Mouse (Mus musculus): Measurements from ENCODE around the gene Gm49387. TPM values are rescaled to one million over a fixed set of nuclear protein-coding genes. Genes with fewer than 3 reads are reported as not detected.
A peak's percentile ranks its signal among the peaks of the same experiment; 100 is the strongest.

The Gm49387 gene
- polyA plus RNA-seq, 1 experiment from 2014 or later: 0.84 TPM

GRCm38 (mm10) chr14:31658126-31658680 lies 17.5 kb upstream of the Gm49387 start:
- ATAC-seq (ENCODE audit: low read depth) (no peak), DNase-seq (ENCODE audit: low spot score) (no peak)
- no peak overlapping the region for H3K9ac ChIP-seq (ENCODE audit: low read depth, low read length)
- H3K4me2 ChIP-seq (ENCODE audit: low read depth, low read length): no peak overlapping the region
- H3K27ac ChIP-seq (replicated peaks; ENCODE audit: low read depth, low read length): no peak overlapping the region
- no peaks in the 10 kb centered on the region for H3K9me3 ChIP-seq (ENCODE audit: control insufficient read depth, low read length)
- H3K36me3 ChIP-seq (ENCODE audit: control insufficient read depth, insufficient read depth, low read length): no peaks in the 10 kb centered on the region
- H3K4me1 ChIP-seq (ENCODE audit: control insufficient read depth, insufficient read depth, low read length): peaks cover 57% of the 10 kb centered on the region
- no peak overlapping the region for H3K4me3 ChIP-seq (ENCODE audit: low read depth, low read length)
- 78% methylated on average over 8 of the region's 8 CpGs for WGBS
- no peaks in the 10 kb centered on the region for H3K27me3 ChIP-seq (replicated peaks; ENCODE audit: control insufficient read depth, insufficient read depth, low read length)

- H3K9me3 ChIP-seq (ENCODE audit: control insufficient read depth, low read length): no peaks in the 10 kb centered on the region
- H3K4me1 ChIP-seq (ENCODE audit: control insufficient read depth, insufficient read depth, low read length): peaks cover 46% of the 10 kb centered on the region
- ATAC-seq (ENCODE audit: low read depth) (no peak), DNase-seq (ENCODE audit: low spot score) (peak; percentile 81)
- no peaks in the 10 kb centered on the region for H3K36me3 ChIP-seq (ENCODE audit: control insufficient read depth, insufficient read depth, low read length)
- WGBS: 30% methylated on average over 5 of the region's 5 CpGs
- no peaks in the 10 kb centered on the region for H3K27me3 ChIP-seq (replicated peaks; ENCODE audit: control insufficient read depth, insufficient read depth, low read length)
- H3K4me3 ChIP-seq (ENCODE audit: low read depth, low read length): no peak overlapping the region
- no peak overlapping the region for H3K27ac ChIP-seq (replicated peaks; ENCODE audit: low read depth, low read length)
- no peak overlapping the region for H3K9ac ChIP-seq (ENCODE audit: low read depth, low read length)
- no peak overlapping the region for H3K4me2 ChIP-seq (ENCODE audit: low read depth, low read length)
Measured at GRCm38 (mm10) chr14:31656857-31657645, 16.4 kb upstream of the Gm49387 start.

GRCm38 (mm10) chr14:31656386-31656785 lies 15.7 kb upstream of the Gm49387 start:
- 76% methylated on average over 7 of the region's 7 CpGs for WGBS
- H3K4me1 ChIP-seq (ENCODE audit: control insufficient read depth, insufficient read depth, low read length): peaks cover 42% of the 10 kb centered on the region
- H3K9me3 ChIP-seq (ENCODE audit: control insufficient read depth, low read length): no peaks in the 10 kb centered on the region
- no peaks in the 10 kb centered on the region for H3K36me3 ChIP-seq (ENCODE audit: control insufficient read depth, insufficient read depth, low read length)
- no peak overlapping the region for H3K4me2 ChIP-seq (ENCODE audit: low read depth, low read length)
- no peak overlapping the region for H3K4me3 ChIP-seq (ENCODE audit: low read depth, low read length)
- ATAC-seq (ENCODE audit: low read depth) (no peak), DNase-seq (ENCODE audit: low spot score) (no peak)
- H3K9ac ChIP-seq (ENCODE audit: low read depth, low read length): no peak overlapping the region
- H3K27me3 ChIP-seq (replicated peaks; ENCODE audit: control insufficient read depth, insufficient read depth, low read length): no peaks in the 10 kb centered on the region
- H3K27ac ChIP-seq (replicated peaks; ENCODE audit: low read depth, low read length): no peak overlapping the region

GRCm38 (mm10) chr14:31655406-31655805 lies 14.7 kb upstream of the Gm49387 start:
- H3K9me3 ChIP-seq (ENCODE audit: control insufficient read depth, low read length): no peaks in the 10 kb centered on the region
- WGBS: 88% methylated on average over 14 of the region's 14 CpGs
- H3K36me3 ChIP-seq (ENCODE audit: control insufficient read depth, insufficient read depth, low read length): no peaks in the 10 kb centered on the region
- H3K4me3 ChIP-seq (ENCODE audit: low read depth, low read length): no peak overlapping the region
- no peak overlapping the region for H3K27ac ChIP-seq (replicated peaks; ENCODE audit: low read depth, low read length)
- H3K4me1 ChIP-seq (ENCODE audit: control insufficient read depth, insufficient read depth, low read length): peaks cover 32% of the 10 kb centered on the region
- DNase-seq (ENCODE audit: low spot score) (no peak), ATAC-seq (ENCODE audit: low read depth) (no peak)
- H3K9ac ChIP-seq (ENCODE audit: low read depth, low read length): no peak overlapping the region
- H3K27me3 ChIP-seq (replicated peaks; ENCODE audit: control insufficient read depth, insufficient read depth, low read length): no peaks in the 10 kb centered on the region
- no peak overlapping the region for H3K4me2 ChIP-seq (ENCODE audit: low read depth, low read length)

GRCm38 (mm10) chr14:31654816-31655215 lies 14.1 kb upstream of the Gm49387 start:
- Histone ChIP-seq H3K9me3 (ENCODE audit: control insufficient read depth, low read length) (no peaks in the 10 kb centered on the region), H3K9ac (ENCODE audit: low read depth, low read length) (no peak overlapping the region), H3K36me3 (ENCODE audit: control insufficient read depth, insufficient read depth, low read length) (no peaks in the 10 kb centered on the region), H3K4me1 (ENCODE audit: control insufficient read depth, insufficient read depth, low read length) (peaks cover 26% of the 10 kb centered on the region), H3K27me3 (replicated peaks; ENCODE audit: control insufficient read depth, insufficient read depth, low read length) (no peaks in the 10 kb centered on the region), H3K27ac (replicated peaks; ENCODE audit: low read depth, low read length) (no peak overlapping the region), H3K4me3 (ENCODE audit: low read depth, low read length) (no peak overlapping the region), H3K4me2 (ENCODE audit: low read depth, low read length) (no peak overlapping the region)
- 94% methylated on average over 5 of the region's 5 CpGs for WGBS
- ATAC-seq (ENCODE audit: low read depth): no peak
- no peak for DNase-seq (ENCODE audit: low spot score)

GRCm38 (mm10) chr14:31653101-31653875 lies 12.6 kb upstream of the Gm49387 start:
- Histone ChIP-seq H3K27ac (replicated peaks; ENCODE audit: low read depth, low read length) (no peak overlapping the region), H3K4me3 (ENCODE audit: low read depth, low read length) (no peak overlapping the region), H3K4me2 (ENCODE audit: low read depth, low read length) (no peak overlapping the region), H3K4me1 (ENCODE audit: control insufficient read depth, insufficient read depth, low read length) (peaks cover 13% of the 10 kb centered on the region), H3K27me3 (replicated peaks; ENCODE audit: control insufficient read depth, insufficient read depth, low read length) (no peaks in the 10 kb centered on the region), H3K9me3 (ENCODE audit: control insufficient read depth, low read length) (no peaks in the 10 kb centered on the region), H3K36me3 (ENCODE audit: control insufficient read depth, insufficient read depth, low read length) (no peaks in the 10 kb centered on the region), H3K9ac (ENCODE audit: low read depth, low read length) (no peak overlapping the region)
- DNase-seq (ENCODE audit: low spot score) (no peak), ATAC-seq (ENCODE audit: low read depth) (no peak)
- 81% methylated on average over 14 of the region's 14 CpGs for WGBS

GRCm38 (mm10) chr14:31652624-31653023 lies 11.9 kb upstream of the Gm49387 start:
- 72% methylated on average over 1 of the region's 1 CpGs for WGBS
- Histone ChIP-seq H3K27ac (replicated peaks; ENCODE audit: low read depth, low read length) (no peak overlapping the region), H3K4me1 (ENCODE audit: control insufficient read depth, insufficient read depth, low read length) (peaks cover 8% of the 10 kb centered on the region; the same call in 1 of the 2 replicates), H3K36me3 (ENCODE audit: control insufficient read depth, insufficient read depth, low read length) (no peaks in the 10 kb centered on the region), H3K9ac (ENCODE audit: low read depth, low read length) (no peak overlapping the region), H3K9me3 (ENCODE audit: control insufficient read depth, low read length) (no peaks in the 10 kb centered on the region), H3K27me3 (replicated peaks; ENCODE audit: control insufficient read depth, insufficient read depth, low read length) (no peaks in the 10 kb centered on the region), H3K4me3 (ENCODE audit: low read depth, low read length) (no peak overlapping the region), H3K4me2 (ENCODE audit: low read depth, low read length) (no peak overlapping the region)
- no peak for DNase-seq (ENCODE audit: low spot score)
- ATAC-seq (ENCODE audit: low read depth): no peak

- no peaks in the 10 kb centered on the region for H3K36me3 ChIP-seq (ENCODE audit: control insufficient read depth, insufficient read depth, low read length)
- no peak overlapping the region for H3K27ac ChIP-seq (replicated peaks; ENCODE audit: low read depth, low read length)
- no peak overlapping the region for H3K4me2 ChIP-seq (ENCODE audit: low read depth, low read length)
Measured at GRCm38 (mm10) chr14:31652106-31652505, 11.4 kb upstream of the Gm49387 start.

More at GRCm38 (mm10) chr14:31652106-31652505, 11.4 kb upstream of the Gm49387 start:
- Histone ChIP-seq H3K4me3 (ENCODE audit: low read depth, low read length) (no peak overlapping the region), H3K9me3 (ENCODE audit: control insufficient read depth, low read length) (no peaks in the 10 kb centered on the region), H3K4me1 (ENCODE audit: control insufficient read depth, insufficient read depth, low read length) (peaks cover 3% of the 10 kb centered on the region; the same call in 1 of the 2 replicates), H3K27me3 (replicated peaks; ENCODE audit: control insufficient read depth, insufficient read depth, low read length) (no peaks in the 10 kb centered on the region), H3K9ac (ENCODE audit: low read depth, low read length) (peak overlapping the region; percentile 34; the same call in 1 of the 2 replicates)
- ATAC-seq (ENCODE audit: low read depth) (no peak), DNase-seq (ENCODE audit: low spot score) (no peak)
- WGBS: 69% methylated on average over 5 of the region's 5 CpGs
